Mouse (Mus musculus): ENCODE measurements at regions not wholly inside any gene's neighbourhood (a gene's known extent, or its start where the extent isn't known, plus 50 kb on each side); places are given as distances from the start of the nearest gene placed in this dataset.

GRCm38 (mm10) chr9:24833766-24834165 lies 59.7 kb upstream of the Tbx20 start:
- DNase-seq: peak; percentile 23

DNA sequence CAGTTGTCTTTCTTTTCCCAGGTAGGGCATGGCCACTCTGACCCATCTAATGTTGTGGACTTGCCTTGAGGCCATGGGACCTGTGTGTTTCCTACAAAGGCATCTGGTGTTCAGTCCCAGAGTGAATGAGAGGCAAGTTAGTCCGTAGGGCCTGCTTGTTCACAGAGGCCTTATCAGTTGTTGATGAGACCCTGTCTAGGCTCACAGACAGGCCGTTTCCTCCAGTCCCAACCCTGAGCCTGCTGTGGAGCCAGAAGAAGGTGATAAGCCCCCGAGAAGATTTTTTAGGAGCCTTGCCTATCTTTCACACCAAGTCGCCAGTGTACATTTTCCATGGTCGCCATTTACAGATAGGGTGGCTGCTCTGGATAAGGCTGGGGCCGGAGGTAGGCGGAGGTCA lies 74.1 kb upstream of the Tbx20 start:
- DNase-seq: no peak

- no peak for DNase-seq
Observed at GRCm38 (mm10) chr9:24859459-24859858, 85.4 kb upstream of the Tbx20 start.

- DNase-seq: no peak
Observed at GRCm38 (mm10) chr9:24866390-24867173, 92.5 kb upstream of the Tbx20 start.

DNA sequence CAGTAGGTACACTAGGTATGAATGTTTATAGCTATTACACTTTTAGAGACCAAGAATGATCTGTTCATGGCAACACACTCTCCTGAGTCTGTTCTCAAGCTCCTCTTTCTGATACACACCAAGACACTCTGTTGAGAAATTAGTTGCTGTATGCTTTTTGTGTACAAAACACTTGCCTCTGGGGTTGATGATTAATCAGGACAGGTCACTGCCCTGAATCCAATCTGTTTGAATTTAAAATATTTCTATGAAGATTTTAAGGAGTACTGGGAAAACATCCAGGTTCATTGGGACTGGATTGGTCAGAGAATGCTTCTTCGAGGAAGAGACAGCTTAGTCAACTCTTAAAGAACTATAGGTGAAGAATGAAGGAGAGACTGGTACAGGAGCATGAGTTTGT lies 94.6 kb upstream of the Tbx20 start:
- DNase-seq: no peak

- DNase-seq: no peak
Observed at GRCm38 (mm10) chr9:24874434-24875143, 100.5 kb upstream of the Tbx20 start.

GRCm38 (mm10) chr9:24878384-24879174 lies 104.5 kb upstream of the Tbx20 start:
- peak; percentile 31 for DNase-seq

- no peak for DNase-seq
Observed at GRCm38 (mm10) chr9:24879662-24880061, 105.6 kb upstream of the Tbx20 start.

GRCm38 (mm10) chr9:24884011-24884410 lies 109.9 kb upstream of the Tbx20 start:
- peak; percentile 8 for DNase-seq

DNA sequence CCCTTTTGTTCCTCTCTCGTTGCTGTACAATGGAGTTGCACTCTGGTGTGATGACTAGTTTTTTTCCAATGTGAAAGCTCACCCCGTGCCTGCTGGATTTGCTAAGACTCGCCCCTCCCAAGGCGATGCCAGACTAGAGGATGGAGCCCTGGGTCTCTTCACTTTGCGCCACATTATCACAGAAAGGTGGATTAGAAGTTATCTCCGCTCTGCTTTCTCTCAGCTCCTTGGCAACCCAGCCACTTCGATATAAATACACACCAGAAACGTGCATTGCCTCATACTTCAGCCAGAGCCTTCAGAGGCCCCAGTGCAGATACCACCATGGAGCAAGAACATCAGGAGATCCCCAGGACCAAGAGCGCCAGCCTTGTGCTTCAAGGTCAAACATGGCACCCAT lies 114.2 kb upstream of the Tbx20 start:
- DNase-seq: no peak

GRCm38 (mm10) chr9:24896498-24897261 lies 122.6 kb upstream of the Tbx20 start:
- no peak for DNase-seq

GRCm38 (mm10) chr9:24899206-24899928 lies 125.3 kb upstream of the Tbx20 start:
- no peak for DNase-seq

DNA sequence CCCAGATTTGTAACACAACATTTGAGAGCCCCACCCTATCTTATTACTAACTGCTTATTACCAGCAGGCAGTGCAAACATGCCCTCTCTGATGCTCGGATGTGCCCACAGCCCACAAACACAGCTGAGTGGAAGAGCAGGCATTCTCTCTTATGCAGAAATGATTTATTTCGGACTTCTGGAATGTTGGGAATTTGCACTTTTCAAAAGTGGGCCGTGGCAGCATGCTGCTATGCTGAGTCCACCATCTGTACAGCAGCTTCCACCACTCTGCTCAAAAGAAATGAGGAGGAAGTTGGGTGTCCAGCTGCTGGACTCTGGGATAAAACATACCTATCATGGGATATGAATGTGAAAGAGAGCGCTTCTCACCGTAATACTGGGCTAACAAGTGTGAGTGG lies 129.6 kb upstream of the Tbx20 start:
- DNase-seq: peak; percentile 4

GRCm38 (mm10) chr9:24909086-24909979 lies 135.2 kb upstream of the Tbx20 start:
- DNase-seq: peak; percentile 39

GRCm38 (mm10) chr9:24910738-24911137 lies 136.6 kb upstream of the Tbx20 start:
- DNase-seq: no peak

DNA sequence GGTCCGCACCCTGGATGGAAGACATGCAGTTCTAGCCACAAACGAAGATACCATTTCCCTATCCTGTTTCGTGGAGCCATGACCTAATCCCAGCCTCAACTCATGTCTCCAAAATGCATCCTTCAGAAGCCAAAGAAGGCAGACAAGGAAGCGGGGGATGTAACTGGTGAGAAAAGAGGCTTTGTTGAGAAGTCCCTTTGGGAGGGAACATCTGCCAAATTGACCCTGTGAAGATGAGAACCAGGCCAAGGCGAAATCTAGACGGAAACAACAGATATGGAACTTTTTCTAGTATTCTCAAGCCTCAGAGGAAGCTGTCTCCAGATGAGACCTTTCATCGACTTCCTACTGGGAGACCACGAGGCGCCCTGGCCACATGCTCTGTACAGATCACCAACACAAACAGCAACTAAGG lies 145.9 kb upstream of the Tbx20 start:
- no peak for DNase-seq

GRCm38 (mm10) chr9:24922051-24922860 lies 148.2 kb upstream of the Tbx20 start:
- DNase-seq: no peak

GRCm38 (mm10) chr9:24923514-24923913 lies 149.4 kb upstream of the Tbx20 start:
- no peak for DNase-seq

- no peak for DNase-seq
Observed at GRCm38 (mm10) chr9:24937731-24938130, 151.5 kb upstream of the Gm10181 start.

- no peak for DNase-seq
Observed at GRCm38 (mm10) chr9:24942943-24943342, 146.3 kb upstream of the Gm10181 start.

Measured in embryo, embryonic 11 days (tissue).